Mouse (Mus musculus) B cell, adult 2 months (primary cell): Measurements from ENCODE around the gene Dnase2a.
A peak's percentile ranks its signal among the peaks of the same experiment; 100 is the strongest.

Source experiments
- DNase-seq, 2 experiments: peaks; one replicate each; pipeline ENCODE4 v3.0.0; 2022

The Dnase2a gene

GRCm38 (mm10) chr8:84937620-84938485 lies 29.5 kb downstream of the Dnase2a start:
- DNase-seq, result no peak

GRCm38 (mm10) chr8:84943699-84944098 lies 35.3 kb downstream of the Dnase2a start:
- no peak for DNase-seq

- peak; percentile 52 to 54 for DNase-seq
Measured at GRCm38 (mm10) chr8:84944478-84945160, 36.3 kb downstream of the Dnase2a start.

GRCm38 (mm10) chr8:84945235-84945632 lies 36.9 kb downstream of the Dnase2a start:
- DNase-seq, result peak in 1 of 2 experiments; percentile 18

- DNase-seq, result peak; percentile 50 to 52
Measured at GRCm38 (mm10) chr8:84945633-84946527, 37.5 kb downstream of the Dnase2a start.

- peak in 1 of 2 experiments; percentile 25 for DNase-seq
Measured at GRCm38 (mm10) chr8:84946528-84947240, 38.3 kb downstream of the Dnase2a start, which contains the start of gene Rtbdn. Gene Rtbdn (plus strand): TSS chr8:84946991.

GRCm38 (mm10) chr8:84947241-84947545 lies 38.8 kb downstream of the Dnase2a start:
- peak; percentile 62 to 67 for DNase-seq

- peak; percentile 27 to 33 for DNase-seq
Measured at GRCm38 (mm10) chr8:84949753-84950152, 41.4 kb downstream of the Dnase2a start.

GRCm38 (mm10) chr8:84952612-84953255 lies 44.4 kb downstream of the Dnase2a start:
- DNase-seq, result no peak

GRCm38 (mm10) chr8:84956768-84957167 lies 48.4 kb downstream of the Dnase2a start:
- peak; percentile 88 to 90 for DNase-seq

- no peak for DNase-seq
Measured at GRCm38 (mm10) chr8:84959811-84960210, 51.5 kb downstream of the Dnase2a start.

- no peak for DNase-seq
Measured at GRCm38 (mm10) chr8:84963952-84964351, 55.6 kb downstream of the Dnase2a start.

- DNase-seq, result peak; percentile 87 to 90
Measured at GRCm38 (mm10) chr8:84965731-84966291, 57.5 kb downstream of the Dnase2a start.

GRCm38 (mm10) chr8:84966603-84967002 lies 58.2 kb downstream of the Dnase2a start:
- no peak for DNase-seq

- DNase-seq, result no peak
Measured at GRCm38 (mm10) chr8:84967532-84968304, 59.4 kb downstream of the Dnase2a start.

- DNase-seq, result no peak
Measured at GRCm38 (mm10) chr8:84968650-84969049, 60.3 kb downstream of the Dnase2a start.

- peak; percentile 57 to 63 for DNase-seq
Measured at GRCm38 (mm10) chr8:84969241-84970134, 61.1 kb downstream of the Dnase2a start, which contains the start of the genes Gm49661, Prdx2 and Rnaseh2a. Gene Gm49661 (minus strand): TSS chr8:84969433. Gene Prdx2 (plus strand): TSS chr8:84969587. Gene Rnaseh2a (minus strand): TSS chr8:84969767.

- DNase-seq, result no peak
Measured at GRCm38 (mm10) chr8:84970135-84970790, 61.9 kb downstream of the Dnase2a start.

- no peak for DNase-seq
Measured at GRCm38 (mm10) chr8:84970913-84971312, 62.6 kb downstream of the Dnase2a start.
